Mouse (Mus musculus) erythroblast, embryonic 14.5 days (primary cell): Measurements from ENCODE around the gene Ubash3b.

Source experiments
- GATA1 ChIP-seq: IDR thresholded peaks from 2 replicates; pipeline ENCODE4 v1.6.1; 2012; ENCODE audit warnings: low read length, inconsistent platforms, mixed read lengths
- TAL1 ChIP-seq: IDR thresholded peaks from 3 replicates; pipeline ENCODE4 v1.6.1; 2012; ENCODE audit warnings: low read length, inconsistent platforms, mixed read lengths

GRCm38 (mm10) chr9:41050331-41051079 is 111.0 kb downstream of the Ubash3b start:
- TF ChIP-seq GATA1: no peak
- TF ChIP-seq TAL1: no peak
